Mouse (Mus musculus): Measurements from ENCODE around the gene Crtc2.

GRCm38 (mm10) chr3:90204582-90204981 is 49.4 kb upstream of the Crtc2 start:
- TF ChIP-seq CTCF (IDR thresholded peaks at IDR 0.05; ENCODE audit: borderline replicate concordance, control insufficient read depth, extremely low read depth, insufficient read depth, low read length, poor library complexity) (no peak), POLR2A (IDR thresholded peaks at IDR 0.05; ENCODE audit: control insufficient read depth, extremely low read depth, insufficient read depth, low read length, poor library complexity) (no peak)

All from thymus, adult 2 months (tissue).